ENCODE assay signal across 11 mouse cellular contexts in the genomic region with DNA sequence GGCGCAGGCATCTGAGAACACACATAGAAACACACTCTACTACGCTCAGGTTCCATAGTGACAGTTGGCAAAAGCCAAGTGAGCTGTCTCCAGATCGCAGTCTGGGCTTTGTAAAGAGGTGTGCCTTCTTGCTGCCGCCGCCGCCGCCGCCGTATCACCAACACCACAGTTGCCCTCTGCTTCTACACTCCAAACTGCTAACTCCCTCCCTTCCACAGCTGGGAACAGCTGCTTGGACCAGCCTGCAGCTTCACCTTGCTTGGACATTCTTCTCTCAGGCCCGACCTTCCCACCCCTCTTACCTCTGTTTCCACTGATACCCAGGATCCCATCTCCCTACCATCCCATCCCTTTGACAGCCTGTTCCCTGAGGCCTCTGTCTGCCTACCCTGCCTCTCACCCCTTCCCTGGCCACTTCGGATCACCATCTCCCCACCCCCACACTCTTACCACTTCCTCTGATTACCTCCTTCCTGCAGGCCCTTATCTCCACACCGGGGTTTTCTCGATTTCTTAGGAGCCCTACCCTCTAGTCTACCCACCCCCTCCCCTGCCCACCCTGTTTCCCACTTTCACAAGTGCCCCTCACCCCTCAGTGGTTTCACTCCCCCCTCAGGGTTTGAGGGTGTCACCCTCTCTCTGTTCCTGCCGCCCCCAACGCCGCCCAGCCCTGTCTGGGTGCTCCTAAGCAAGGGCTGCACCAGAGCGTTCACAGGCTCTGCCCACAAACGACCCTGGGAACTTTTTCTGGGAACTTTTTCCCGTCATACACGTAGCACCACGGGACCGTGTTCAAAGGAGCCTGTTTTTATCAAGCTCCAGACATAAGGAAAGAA. TPM values are rescaled to one million over a fixed set of nuclear protein-coding genes. Genes with fewer than 3 reads are reported as not detected.
DNase-seq lines count a peak whose midpoint lies in the region; ATAC-seq lines count a peak whose summit lies in the region.
"Had no signal": no experiment of that assay in that cellular context is flagged by ENCODE, and none has a peak within 500 bp of the region (broad histone marks: within the 10 kb centered on the region; RNA-seq: fewer than 3 reads in every experiment).

No protein-coding gene starts in this region.

- no peak for DNase-seq in heart, postnatal 36 days
- peak; percentile 84 for DNase-seq in MEL-GATA-1-ER (ENCODE audit: extremely low read depth, low read depth)
- DNase-seq in naive thymus-derived CD4-positive, alpha-beta T cell, adult 2 months (ENCODE audit: low read depth), result peak; percentile 43
- no peak for DNase-seq in Muller cell, postnatal 12 days (ENCODE audit: inconsistent ontology term)
- DNase-seq in gastrocnemius, adult 8-10 months (ENCODE audit: low spot score in 2 of 2), result no peak
- DNase-seq in frontal cortex, adult 2 months (ENCODE audit: extremely low spot score in 1 of 2, low spot score in 1 of 2), result no peak

- peak overlapping the region; percentile 3; the same call in 1 of the 2 replicates for H3K9ac ChIP-seq in heart, embryonic 16.5 days (ENCODE audit: low read length)
- H3K9ac ChIP-seq: hindbrain, embryonic 15.5 days; neural tube, embryonic 13.5 days had no signal

- H3K27ac ChIP-seq in heart, embryonic 16.5 days (ENCODE audit: low read length), result peak overlapping the region; percentile 64
- H3K27ac ChIP-seq: hindbrain, embryonic 15.5 days; neural tube, embryonic 13.5 days had no signal

- H3K9me3 ChIP-seq in heart, embryonic 16.5 days (replicated peaks; ENCODE audit: control insufficient read depth, low read length), result 0 out of 2 replicates have a peak, but pooled peaks cover 2% of the 10 kb centered on the region
- H3K9me3 ChIP-seq: hindbrain, embryonic 15.5 days; neural tube, embryonic 13.5 days had no signal

- no peak overlapping the region; the same call in 1 of the 2 replicates for H3K4me3 ChIP-seq in heart, embryonic 16.5 days (ENCODE audit: low read length)
- H3K4me3 ChIP-seq: hindbrain, embryonic 15.5 days; neural tube, embryonic 13.5 days had no signal

- 23% methylated on average over 22 of the region's 22 CpGs for WGBS in heart, embryonic 16.5 days

- intact Hi-C loops in heart, postnatal 36 days (cut with DNase I), result no loop called here

- no peaks in the 10 kb centered on the region for H3K27me3 ChIP-seq in heart, embryonic 16.5 days (ENCODE audit: control insufficient read depth, insufficient read depth, low read length)
- H3K27me3 ChIP-seq: hindbrain, embryonic 15.5 days; neural tube, embryonic 13.5 days had no signal

- ATAC-seq in heart, embryonic 16.5 days (replicated peaks; ENCODE audit: extremely low read depth, insufficient read depth, low FRiP score), result peak; percentile 53
- peak; percentile 56 for ATAC-seq in inflammation-experienced regulatory T-cells, adult 6 months

- H3K4me1 ChIP-seq in heart, embryonic 16.5 days (ENCODE audit: control insufficient read depth, insufficient read depth, low read length), result peaks cover 6% of the 10 kb centered on the region
- H3K4me1 ChIP-seq: hindbrain, embryonic 15.5 days had no signal

- H3K4me2 ChIP-seq in heart, embryonic 16.5 days (ENCODE audit: low read depth, low read length), result peak overlapping the region; percentile 40
- H3K4me2 ChIP-seq: hindbrain, embryonic 15.5 days; neural tube, embryonic 13.5 days had no signal

- H3K36me3 ChIP-seq in heart, embryonic 16.5 days (ENCODE audit: control insufficient read depth, insufficient read depth), result no peaks in the 10 kb centered on the region; the same call in 1 of the 2 replicates

RNA-seq across cellular contexts. Expression of a gene that starts 22.3 kb away (rescaled TPM):
- polyA plus RNA-seq in heart, embryonic 16.5 days (2015; fragmentation: Nextera tagmentation; extraction: Ambion mirVana), result not detected in 2 replicates
- total RNA-seq in heart, postnatal 36 days (2021), result not detected
- under 1 TPM in 1 of 3 experiments, not detected in 2; 0.27 TPM for polyA plus RNA-seq in inflammation-experienced regulatory T-cells, adult 6 months (2017; shearing (Covaris generic))
- not detected for total RNA-seq in gastrocnemius, adult 8-10 months (2022)
- 0.11 and 0.12 TPM in 2 replicates for polyA plus RNA-seq in frontal cortex, adult 2 months (2012; rRNA removed)
- total RNA-seq: left cerebral cortex, postnatal 10 days had no signal
- polyA plus RNA-seq: hindbrain, embryonic 15.5 days; neural tube, embryonic 13.5 days had no signal

RNA-seq across cellular contexts. Expression of a gene that starts 52.1 kb away (rescaled TPM):
- 10.9 and 11.1 TPM in 2 replicates for polyA plus RNA-seq in heart, embryonic 16.5 days (2015; fragmentation: Nextera tagmentation; extraction: Ambion mirVana)
- total RNA-seq in heart, postnatal 36 days (2021), result 10 to 100 TPM; 10.8 TPM
- 1 to 10 TPM; 3.6 to 5.8 (median 5.2) TPM for polyA plus RNA-seq in inflammation-experienced regulatory T-cells, adult 6 months (2017; shearing (Covaris generic))
- total RNA-seq in gastrocnemius, adult 8-10 months (2022), result 10 to 100 TPM in 2 of 4 experiments, 1 to 10 TPM in 2; 8.5 to 10.7 (median 9.6) TPM
- polyA plus RNA-seq in frontal cortex, adult 2 months (2012; rRNA removed), result 14.7 and 15.6 TPM in 2 replicates

RNA-seq across cellular contexts. Expression of a gene that starts 53.2 kb away (rescaled TPM):
- 83.4 TPM in 2 replicates for polyA plus RNA-seq in heart, embryonic 16.5 days (2015; fragmentation: Nextera tagmentation; extraction: Ambion mirVana)
- 10 to 100 TPM; 33.0 to 37.7 TPM for total RNA-seq in heart, postnatal 36 days (2021)
- polyA plus RNA-seq in inflammation-experienced regulatory T-cells, adult 6 months (2017; shearing (Covaris generic)), result 10 to 100 TPM; 42.0 to 62.2 (median 50.1) TPM
- total RNA-seq in gastrocnemius, adult 8-10 months (2022), result 10 to 100 TPM; 22.8 to 26.9 (median 26.3) TPM
- 337 and 389 TPM in 2 replicates for polyA plus RNA-seq in frontal cortex, adult 2 months (2012; rRNA removed)

Comparison
In these comparisons a context has a peak if more than half of its experiments do, and no peak if none do; other contexts are left out.
1. DNase-seq: peak in MEL-GATA-1-ER (single experiment) and naive thymus-derived CD4-positive, alpha-beta T cell, adult 2 months (single experiment); none in heart, postnatal 36 days (0 of 2), Muller cell, postnatal 12 days (single experiment), gastrocnemius, adult 8-10 months (0 of 2) and frontal cortex, adult 2 months (0 of 2).